Mouse (Mus musculus) myocyte (in vitro differentiated cells): Measurements from ENCODE around the gene Igfbpl1. TPM values are rescaled to one million over a fixed set of nuclear protein-coding genes. Genes with fewer than 3 reads are reported as not detected.

Experiments used
- H3K27me3 ChIP-seq: one replicate; pipeline ENCODE4 v1.6.1; 2011; ENCODE audit not compliant: control insufficient read depth, insufficient read depth, insufficient read length
- H3K36me3 ChIP-seq: one replicate; pipeline ENCODE4 v1.6.1; 2011; ENCODE audit not compliant: control insufficient read depth, insufficient read depth
- H3K4me2 ChIP-seq: one replicate; pipeline ENCODE4 v1.6.1; 2011; ENCODE audit warnings: low read depth, control low read depth
- H3K4me3 ChIP-seq: one replicate; pipeline ENCODE4 v1.5.1; 2011; ENCODE audit warnings: mild to moderate bottlenecking, control low read depth, moderate library complexity
- H3K79me2 ChIP-seq: one replicate; pipeline ENCODE4 v1.6.1; 2011; ENCODE audit not compliant: control insufficient read depth, insufficient read depth
- H3ac ChIP-seq: one replicate; pipeline ENCODE4 v1.6.1; 2011; ENCODE audit not compliant: control insufficient read depth, insufficient read length
- CEBPB ChIP-seq: IDR thresholded peaks from 2 replicates; pipeline ENCODE4 v1.6.1; 2011; ENCODE audit warnings: mild to moderate bottlenecking, moderate library complexity; ENCODE audit not compliant: poor library complexity, insufficient read depth, severe bottlenecking
- E2F4 ChIP-seq: IDR thresholded peaks from one replicate; pipeline ENCODE4 v1.6.1; 2011; ENCODE audit warnings: mild to moderate bottlenecking, control low read depth, moderate library complexity; ENCODE audit not compliant: insufficient read depth
- MAX ChIP-seq: IDR thresholded peaks from one replicate; pipeline ENCODE4 v1.6.1; 2011; ENCODE audit warnings: low read depth, mild to moderate bottlenecking, control low read depth
- MYOD1 ChIP-seq, 3 experiments: IDR thresholded peaks; one replicate each; pipeline ENCODE4 v1.6.1; 2011; ENCODE audit warnings: control low read depth in 2 of 3, low read depth in 2 of 3, mild to moderate bottlenecking in 2 of 3, moderate library complexity in 1 of 3; ENCODE audit not compliant: insufficient read length in 2 of 3, control insufficient read depth in 1 of 3
- MYOG ChIP-seq, 3 experiments: IDR thresholded peaks; one replicate each; pipeline ENCODE4 v1.6.1; 2011; ENCODE audit warnings: control low read depth in 2 of 3, low read depth in 2 of 3, mild to moderate bottlenecking in 2 of 3; ENCODE audit not compliant: insufficient read length in 2 of 3, control insufficient read depth in 1 of 3, insufficient read depth in 1 of 3
- POLR2A ChIP-seq: IDR thresholded peaks from one replicate; pipeline ENCODE4 v1.6.1; 2011; ENCODE audit warnings: low read depth, mild to moderate bottlenecking, control low read depth, moderate library complexity; ENCODE audit not compliant: insufficient read length
- POLR2AphosphoS2 ChIP-seq: IDR thresholded peaks from one replicate; pipeline ENCODE4 v1.6.1; 2011; ENCODE audit warnings: low read depth, control low read depth; ENCODE audit not compliant: insufficient read length
- REST ChIP-seq: IDR thresholded peaks from one replicate; pipeline ENCODE4 v1.6.1; 2011; ENCODE audit warnings: mild to moderate bottlenecking, control low read depth, moderate library complexity; ENCODE audit not compliant: insufficient read depth, insufficient read length
- SRF ChIP-seq: IDR thresholded peaks from one replicate; pipeline ENCODE4 v1.6.1; 2011; ENCODE audit warnings: low read depth; ENCODE audit not compliant: control insufficient read depth, insufficient read length
- TCF12 ChIP-seq: IDR thresholded peaks from one replicate; pipeline ENCODE4 v1.6.1; 2011; ENCODE audit warnings: mild to moderate bottlenecking, control low read depth; ENCODE audit not compliant: poor library complexity, insufficient read depth, severe bottlenecking
- TCF3 ChIP-seq: IDR thresholded peaks from one replicate; pipeline ENCODE4 v1.6.1; 2011; ENCODE audit warnings: low read depth, control low read depth; ENCODE audit not compliant: insufficient read length
- USF1 ChIP-seq: IDR thresholded peaks from one replicate; pipeline ENCODE4 v1.6.1; 2011; ENCODE audit warnings: low read depth, mild to moderate bottlenecking, control low read depth, moderate library complexity
- polyA plus RNA-seq: library from polyadenylated mRNA; unstranded; fragments of >200 nt; fragmentation: generic; extraction: Trizol; gene quantifications from one replicate; pipeline ENCODE4 v1.2.1, GENCODE M21; 2012; ENCODE audit warnings: missing spikeins

Igfbpl1 gene
- polyA plus RNA-seq, 1 experiment = not detected

- TF ChIP-seq USF1 (no peak), E2F4 (no peak), POLR2A (no peak), MYOG (IDR thresholded peaks at IDR 0.05; ENCODE audit: control insufficient read depth in 1 of 3, insufficient read depth in 1 of 3, insufficient read length in 2 of 3, low read depth in 2 of 3) (no peak), POLR2AphosphoS2 (no peak), TCF12 (no peak), MAX (no peak), SRF (no peak), REST (no peak), TCF3 (no peak), CEBPB (no peak), MYOD1 (IDR thresholded peaks at IDR 0.05; ENCODE audit: control insufficient read depth in 1 of 3, insufficient read length in 2 of 3, low read depth in 2 of 3) (no peak)
Measured at GRCm38 (mm10) chr4:45848825-45849156, 22.1 kb upstream of the Igfbpl1 start.

GRCm38 (mm10) chr4:45848109-45848824, 21.5 kb upstream of the Igfbpl1 start, which contains the start of gene Stra6l:
TSS of gene Stra6l (plus strand) at chr4:45848664.
- Histone ChIP-seq H3K4me2 (no peak within 1 kb of the TSS), H3K79me2 (no peaks in the 10 kb centered on the region), H3ac (no peak within 1 kb of the TSS), H3K27me3 (peaks cover 43% of the 10 kb centered on the region), H3K36me3 (no peaks in the 10 kb centered on the region), H3K4me3 (no peak within 1 kb of the TSS)
- TF ChIP-seq SRF = no peak
- no peak for TF ChIP-seq MYOD1 (IDR thresholded peaks at IDR 0.05; ENCODE audit: control insufficient read depth in 1 of 3, insufficient read length in 2 of 3, low read depth in 2 of 3)
- TF ChIP-seq MAX = no peak
- no peak for TF ChIP-seq TCF3
- TF ChIP-seq MYOG (IDR thresholded peaks at IDR 0.05; ENCODE audit: control insufficient read depth in 1 of 3, insufficient read depth in 1 of 3, insufficient read length in 2 of 3, low read depth in 2 of 3) = no peak
- TF ChIP-seq POLR2AphosphoS2 = no peak
- TF ChIP-seq USF1 = no peak
- TF ChIP-seq CEBPB = no peak
- no peak for TF ChIP-seq E2F4
- TF ChIP-seq POLR2A = no peak
- no peak for TF ChIP-seq REST
- no peak for TF ChIP-seq TCF12

More at GRCm38 (mm10) chr4:45848825-45849156, 22.1 kb upstream of the Igfbpl1 start:
- no peak overlapping the region for H3K4me3 ChIP-seq
- no peak overlapping the region for H3ac ChIP-seq
- H3K79me2 ChIP-seq = no peaks in the 10 kb centered on the region
- H3K4me2 ChIP-seq = no peak overlapping the region
- peaks cover 48% of the 10 kb centered on the region for H3K27me3 ChIP-seq
- H3K36me3 ChIP-seq = no peaks in the 10 kb centered on the region

- Histone ChIP-seq H3K79me2 (no peaks in the 10 kb centered on the region), H3ac (no peak overlapping the region), H3K4me3 (no peak overlapping the region), H3K27me3 (peaks cover 50% of the 10 kb centered on the region), H3K36me3 (no peaks in the 10 kb centered on the region), H3K4me2 (no peak overlapping the region)
- TF ChIP-seq POLR2AphosphoS2 = no peak
- no peak for TF ChIP-seq MAX
- peak in 1 of 3 experiments; percentile 53 for TF ChIP-seq MYOD1 (IDR thresholded peaks at IDR 0.05; ENCODE audit: control insufficient read depth in 1 of 3, insufficient read length in 2 of 3, low read depth in 2 of 3)
- TF ChIP-seq E2F4 = no peak
- TF ChIP-seq TCF12 = peak; percentile 19
- peak; percentile 21 for TF ChIP-seq TCF3
- TF ChIP-seq CEBPB = no peak
- TF ChIP-seq REST = no peak
- no peak for TF ChIP-seq USF1
- TF ChIP-seq MYOG (IDR thresholded peaks at IDR 0.05; ENCODE audit: control insufficient read depth in 1 of 3, insufficient read depth in 1 of 3, insufficient read length in 2 of 3, low read depth in 2 of 3) = peak in 1 of 3 experiments; percentile 62
- TF ChIP-seq POLR2A = no peak
- TF ChIP-seq SRF = no peak
Measured at GRCm38 (mm10) chr4:45846263-45846662, 19.5 kb upstream of the Igfbpl1 start.

- no peaks in the 10 kb centered on the region for H3K36me3 ChIP-seq
- H3K79me2 ChIP-seq = no peaks in the 10 kb centered on the region
- no peak overlapping the region for H3ac ChIP-seq
- H3K4me3 ChIP-seq = no peak overlapping the region
- H3K27me3 ChIP-seq = peaks cover 35% of the 10 kb centered on the region
- H3K4me2 ChIP-seq = no peak overlapping the region
- no peak for TF ChIP-seq TCF3
- no peak for TF ChIP-seq MYOG (IDR thresholded peaks at IDR 0.05; ENCODE audit: control insufficient read depth in 1 of 3, insufficient read depth in 1 of 3, insufficient read length in 2 of 3, low read depth in 2 of 3)
- TF ChIP-seq E2F4 = no peak
- TF ChIP-seq POLR2A = no peak
- no peak for TF ChIP-seq MAX
- no peak for TF ChIP-seq SRF
- no peak for TF ChIP-seq CEBPB
- no peak for TF ChIP-seq USF1
Measured at GRCm38 (mm10) chr4:45844355-45844754, 17.6 kb upstream of the Igfbpl1 start.

- H3K4me2 ChIP-seq = no peak overlapping the region
- H3K27me3 ChIP-seq = peaks cover 48% of the 10 kb centered on the region
Measured at GRCm38 (mm10) chr4:45833461-45833860, 6.7 kb upstream of the Igfbpl1 start.

More at GRCm38 (mm10) chr4:45833461-45833860, 6.7 kb upstream of the Igfbpl1 start:
- H3K4me3 ChIP-seq = no peak overlapping the region
- H3K36me3 ChIP-seq = no peaks in the 10 kb centered on the region
- no peaks in the 10 kb centered on the region for H3K79me2 ChIP-seq
- TF ChIP-seq POLR2AphosphoS2 (no peak), SRF (no peak)
- no peak overlapping the region for H3ac ChIP-seq
